In genomic region chr1:150824334-150825005, GRCm38 (mm10) we compare ENCODE assay signal across 15 mouse cellular contexts.
A peak's percentile ranks its signal among the peaks of the same experiment; 100 is the strongest.
DNase-seq lines count a peak whose midpoint lies in the region; ATAC-seq and TF ChIP-seq lines count a peak whose summit lies in the region.
"Had no signal": no experiment of that assay in that cellular context is flagged by ENCODE, and none has a peak within 500 bp of the region (broad histone marks: within the 10 kb centered on the region; RNA-seq: fewer than 3 reads in every experiment).

No protein-coding gene starts in this region.

- DNase-seq in thymus, postnatal 0 days (ENCODE audit: low spot score), result peak; percentile 8
- no peak for DNase-seq in thymus, adult 2 months
- DNase-seq in stomach, postnatal 0 days (ENCODE audit: low spot score), result no peak
- no peak for DNase-seq in heart, adult 8-10 months (ENCODE audit: low spot score)
- DNase-seq: adrenal gland, postnatal 14 days; cerebellum, adult 2 months; gastrocnemius, postnatal 25 days; left cerebral cortex, postnatal 4 days; right cerebral cortex, postnatal 4 days had no signal

- no peaks in the 10 kb centered on the region for H3K27me3 ChIP-seq in intestine, postnatal 0 days (replicated peaks; ENCODE audit: control insufficient read depth, insufficient read depth, low read length)
- no peaks in the 10 kb centered on the region for H3K27me3 ChIP-seq in intestine, embryonic 15.5 days (replicated peaks)
- H3K27me3 ChIP-seq in thymus, adult 2 months (ENCODE audit: control insufficient read depth, insufficient read depth, low read length), result no peaks in the 10 kb centered on the region
- no peaks in the 10 kb centered on the region for H3K27me3 ChIP-seq in embryonic facial prominence, embryonic 12.5 days
- no peaks in the 10 kb centered on the region for H3K27me3 ChIP-seq in stomach, postnatal 0 days (ENCODE audit: control insufficient read depth, insufficient read depth, low read length)
- no peaks in the 10 kb centered on the region for H3K27me3 ChIP-seq in kidney, embryonic 15.5 days
- H3K27me3 ChIP-seq: neural tube, embryonic 13.5 days had no signal

- TF ChIP-seq EP300 in stomach, postnatal 0 days (optimal IDR thresholded peaks at IDR 0.05), result no peak

- no peak for TF ChIP-seq POLR2A in thymus, adult 2 months (IDR thresholded peaks at IDR 0.05; ENCODE audit: control insufficient read depth, extremely low read depth, insufficient read depth, low read length, poor library complexity)

- no peaks in the 10 kb centered on the region for H3K4me1 ChIP-seq in intestine, postnatal 0 days (replicated peaks; ENCODE audit: control insufficient read depth, insufficient read depth, low read length)
- H3K4me1 ChIP-seq in intestine, embryonic 15.5 days (replicated peaks), result no peaks in the 10 kb centered on the region
- no peaks in the 10 kb centered on the region for H3K4me1 ChIP-seq in thymus, adult 2 months (replicated peaks; ENCODE audit: control insufficient read depth, insufficient read depth, low read length)
- no peaks in the 10 kb centered on the region for H3K4me1 ChIP-seq in embryonic facial prominence, embryonic 12.5 days
- no peaks in the 10 kb centered on the region for H3K4me1 ChIP-seq in stomach, postnatal 0 days (replicated peaks; ENCODE audit: control insufficient read depth, insufficient read depth)
- H3K4me1 ChIP-seq in kidney, embryonic 15.5 days, result no peaks in the 10 kb centered on the region
- H3K4me1 ChIP-seq: midbrain, embryonic 10.5 days; neural tube, embryonic 13.5 days had no signal

- WGBS in intestine, postnatal 0 days, result 66% methylated on average over 5 of the region's 5 CpGs
- 59% methylated on average over 5 of the region's 5 CpGs for WGBS in intestine, embryonic 15.5 days
- 53% methylated on average over 5 of the region's 5 CpGs for WGBS in thymus, adult 2 months
- WGBS in embryonic facial prominence, embryonic 12.5 days, result 40% methylated on average over 5 of the region's 5 CpGs
- WGBS in stomach, postnatal 0 days, result 54% methylated on average over 5 of the region's 5 CpGs
- 72% methylated on average over 5 of the region's 5 CpGs for WGBS in kidney, embryonic 15.5 days

- no peak for ATAC-seq in intestine, postnatal 0 days
- ATAC-seq in intestine, embryonic 15.5 days, result no peak
- ATAC-seq in embryonic facial prominence, embryonic 12.5 days (ENCODE audit: insufficient number of reproducible peaks, insufficient read depth, low FRiP score, low TSS enrichment), result 0 out of 2 replicates have a peak, but pooled peaks have one; percentile 41
- ATAC-seq in stomach, postnatal 0 days (ENCODE audit: low FRiP score, low TSS enrichment), result no peak
- no peak for ATAC-seq in kidney, embryonic 15.5 days (replicated peaks; ENCODE audit: low FRiP score)

- H3K4me2 ChIP-seq in intestine, postnatal 0 days (replicated peaks; ENCODE audit: low read depth), result no peak overlapping the region
- no peak overlapping the region for H3K4me2 ChIP-seq in intestine, embryonic 15.5 days (replicated peaks)
- no peak overlapping the region for H3K4me2 ChIP-seq in embryonic facial prominence, embryonic 12.5 days (replicated peaks)
- no peak overlapping the region for H3K4me2 ChIP-seq in stomach, postnatal 0 days (replicated peaks; ENCODE audit: low read depth)
- no peak overlapping the region for H3K4me2 ChIP-seq in kidney, embryonic 15.5 days
- H3K4me2 ChIP-seq: neural tube, embryonic 13.5 days had no signal

- H3K36me3 ChIP-seq in intestine, postnatal 0 days (ENCODE audit: control insufficient read depth, insufficient read depth), result no peaks in the 10 kb centered on the region
- no peaks in the 10 kb centered on the region for H3K36me3 ChIP-seq in intestine, embryonic 15.5 days
- no peaks in the 10 kb centered on the region for H3K36me3 ChIP-seq in thymus, adult 2 months (ENCODE audit: control insufficient read depth, insufficient read depth, low read length)
- no peaks in the 10 kb centered on the region for H3K36me3 ChIP-seq in embryonic facial prominence, embryonic 12.5 days
- no peaks in the 10 kb centered on the region for H3K36me3 ChIP-seq in stomach, postnatal 0 days (ENCODE audit: control insufficient read depth, insufficient read depth, low read length)
- H3K36me3 ChIP-seq in kidney, embryonic 15.5 days, result no peaks in the 10 kb centered on the region
- H3K36me3 ChIP-seq: midbrain, embryonic 10.5 days; neural tube, embryonic 13.5 days had no signal

- no peak overlapping the region for H3K27ac ChIP-seq in intestine, postnatal 0 days (ENCODE audit: low read depth, low read length)
- H3K27ac ChIP-seq in intestine, embryonic 15.5 days, result no peak overlapping the region
- H3K27ac ChIP-seq in thymus, adult 2 months (ENCODE audit: control insufficient read depth, insufficient read depth, low read length), result no peak overlapping the region
- H3K27ac ChIP-seq in embryonic facial prominence, embryonic 12.5 days, result no peak overlapping the region
- H3K27ac ChIP-seq in stomach, postnatal 0 days (replicated peaks), result no peak overlapping the region
- no peak overlapping the region for H3K27ac ChIP-seq in kidney, embryonic 15.5 days
- H3K27ac ChIP-seq: midbrain, embryonic 10.5 days; neural tube, embryonic 13.5 days had no signal

- no peak overlapping the region for H3K9ac ChIP-seq in intestine, postnatal 0 days (ENCODE audit: low read depth, low read length)
- H3K9ac ChIP-seq in intestine, embryonic 15.5 days, result no peak overlapping the region
- no peak overlapping the region for H3K9ac ChIP-seq in embryonic facial prominence, embryonic 12.5 days
- no peak overlapping the region for H3K9ac ChIP-seq in stomach, postnatal 0 days (ENCODE audit: low read length)
- no peak overlapping the region for H3K9ac ChIP-seq in kidney, embryonic 15.5 days
- H3K9ac ChIP-seq: neural tube, embryonic 13.5 days had no signal

- no peak overlapping the region for H3K4me3 ChIP-seq in intestine, postnatal 0 days (ENCODE audit: low read depth, low read length)
- no peak overlapping the region for H3K4me3 ChIP-seq in intestine, embryonic 15.5 days (replicated peaks)
- H3K4me3 ChIP-seq in thymus, adult 2 months (ENCODE audit: control insufficient read depth, insufficient read depth, low read length), result no peak overlapping the region
- H3K4me3 ChIP-seq in embryonic facial prominence, embryonic 12.5 days, result no peak overlapping the region
- H3K4me3 ChIP-seq in stomach, postnatal 0 days (ENCODE audit: low read depth, low read length), result no peak overlapping the region
- H3K4me3 ChIP-seq in kidney, embryonic 15.5 days (replicated peaks), result no peak overlapping the region
- H3K4me3 ChIP-seq: midbrain, embryonic 10.5 days; neural tube, embryonic 13.5 days had no signal

- TF ChIP-seq CTCF in intestine, postnatal 0 days (IDR thresholded peaks at IDR 0.05; ENCODE audit: low read depth), result peak; percentile 62
- TF ChIP-seq CTCF in thymus, adult 2 months (IDR thresholded peaks at IDR 0.05; ENCODE audit: borderline replicate concordance, control insufficient read depth, extremely low read depth, insufficient read depth, low read length, poor library complexity), result no peak
- TF ChIP-seq CTCF in stomach, postnatal 0 days (IDR thresholded peaks at IDR 0.05; ENCODE audit: low read depth), result peak; percentile 68

- no peaks in the 10 kb centered on the region for H3K9me3 ChIP-seq in intestine, postnatal 0 days (ENCODE audit: control insufficient read depth)
- no peaks in the 10 kb centered on the region for H3K9me3 ChIP-seq in intestine, embryonic 15.5 days
- H3K9me3 ChIP-seq in embryonic facial prominence, embryonic 12.5 days, result no peaks in the 10 kb centered on the region
- no peaks in the 10 kb centered on the region for H3K9me3 ChIP-seq in stomach, postnatal 0 days (ENCODE audit: control insufficient read depth, low read length)
- H3K9me3 ChIP-seq in kidney, embryonic 15.5 days (replicated peaks), result no peaks in the 10 kb centered on the region
- H3K9me3 ChIP-seq: midbrain, embryonic 10.5 days; neural tube, embryonic 13.5 days had no signal
